Mouse (Mus musculus) stomach, embryonic 16.5 days (tissue): Measurements from ENCODE around the gene Rnf7. TPM values are rescaled to one million over a fixed set of nuclear protein-coding genes. Genes with fewer than 3 reads are reported as not detected.
"Not testable (repeated sequence)": the region's sequence is repeated elsewhere in the genome, so short reads cannot be mapped to it uniquely, and the experiment has no call there.

ENCODE experiments used
- ATAC-seq: fragments of 200-750 bp; cut with Nextera tagmentation; 2 replicates; pipeline ENCODE4 v1.8.0; 2017; ENCODE audit warnings: moderate number of reproducible peaks, moderate TSS enrichment; ENCODE audit not compliant: insufficient read depth, low FRiP score
- H3K27ac ChIP-seq: fragments of 300-500 bp; sonication (generic); 2 replicates; pipeline ENCODE4 v1.5.1; 2014; ENCODE audit warnings: low read length
- H3K27me3 ChIP-seq: fragments of 300-500 bp; sonication (generic); 2 replicates; pipeline ENCODE4 v1.6.1; 2014; ENCODE audit warnings: low read length, control low read depth, mixed read lengths; ENCODE audit not compliant: control insufficient read depth, insufficient read depth
- H3K36me3 ChIP-seq: fragments of 300-500 bp; sonication (generic); 2 replicates; pipeline ENCODE4 v1.6.1; 2014; ENCODE audit warnings: low read length; ENCODE audit not compliant: control insufficient read depth, insufficient read depth
- H3K4me1 ChIP-seq: fragments of 300-500 bp; sonication (generic); 2 replicates; pipeline ENCODE4 v1.6.1; 2014; ENCODE audit warnings: low read length, control low read depth, mixed read lengths; ENCODE audit not compliant: control insufficient read depth, insufficient read depth
- H3K4me2 ChIP-seq: fragments of 300-500 bp; sonication (generic); 2 replicates; pipeline ENCODE4 v1.6.1; 2014; ENCODE audit warnings: low read depth, low read length, mixed read lengths
- H3K4me3 ChIP-seq: fragments of 300-500 bp; sonication (generic); replicated peaks from 2 replicates; pipeline ENCODE4 v1.5.1; 2014; ENCODE audit warnings: mild to moderate bottlenecking, low read length
- H3K9ac ChIP-seq: fragments of 300-500 bp; sonication (generic); 2 replicates; pipeline ENCODE4 v1.6.1; 2014; ENCODE audit warnings: low read length
- H3K9me3 ChIP-seq: fragments of 300-500 bp; sonication (generic); replicated peaks from 2 replicates; pipeline ENCODE4 v1.6.1; 2016; ENCODE audit warnings: low read length, control low read depth; ENCODE audit not compliant: control insufficient read depth
- WGBS: fragments of 180-500 bp; shearing (Covaris S2); extraction: QIAGEN DNeasy Blood & Tissue Kit; methylation state at CpG from one replicate; pipeline ENCODE4 v1.1.7; 2014; 5-methylcytosine and 5-hydroxymethylcytosine counted together
- polyA plus RNA-seq: library from polyadenylated mRNA; unstranded; fragments of >200 nt; fragmentation: Nextera tagmentation; extraction: Ambion mirVana; gene quantifications from 2 replicates; pipeline ENCODE4 v1.2.1, GENCODE M21; 2015

Gene Rnf7
- polyA plus RNA-seq = 180 TPM in 2 replicates

DNA sequence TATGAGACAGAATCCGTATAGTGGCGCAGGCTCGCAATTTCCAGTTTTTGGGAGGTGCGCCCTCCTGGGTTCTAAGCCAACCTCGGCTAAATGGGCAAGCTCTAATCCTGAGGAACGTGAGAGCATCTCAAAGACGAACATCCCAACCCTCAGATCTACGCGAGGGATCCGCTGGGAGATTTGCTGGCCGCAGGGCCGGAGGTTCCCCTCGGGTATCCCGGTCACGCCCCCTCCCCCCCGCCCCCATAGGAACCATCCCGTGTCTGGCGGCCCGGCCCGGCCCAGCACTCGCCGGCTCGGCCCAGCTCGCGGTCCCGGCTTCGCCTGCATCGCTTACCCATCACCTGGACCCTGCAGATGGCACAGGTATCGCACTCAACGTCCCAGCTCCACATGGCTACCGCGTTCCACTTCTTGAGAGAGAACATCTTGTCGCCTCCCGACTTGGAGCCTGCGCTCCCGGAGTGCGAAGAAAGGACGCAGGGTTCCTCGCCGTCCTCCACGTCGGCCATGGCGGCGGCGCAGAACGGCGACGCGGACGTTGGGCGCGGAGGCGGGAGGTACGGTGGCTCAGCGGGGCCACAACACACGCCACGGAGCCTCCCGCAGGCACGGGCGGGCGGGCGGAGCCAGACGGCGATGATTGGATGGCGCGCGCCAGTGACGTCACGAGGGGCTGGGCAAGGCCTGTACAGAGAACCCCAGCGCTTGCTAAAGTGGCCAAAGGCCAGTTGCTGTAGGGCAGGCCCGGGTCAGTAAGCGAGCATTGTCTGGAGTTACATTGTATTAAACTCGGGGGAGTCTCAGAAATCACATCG lies at the start of gene Rnf7:
Gene Rnf7 (minus strand): TSS at position 605 of the 818 bp plus-strand sequence.
- Histone ChIP-seq H3K27ac (peak within 1 kb of the TSS; percentile 84), H3K9me3 (no peaks in the 10 kb centered on the region), H3K36me3 (no peaks in the 10 kb centered on the region), H3K4me3 (peak within 1 kb of the TSS; percentile 82), H3K4me1 (peaks cover 10% of the 10 kb centered on the region), H3K27me3 (no peaks in the 10 kb centered on the region), H3K9ac (peak within 1 kb of the TSS; percentile 91), H3K4me2 (peak within 1 kb of the TSS; percentile 66)
- peak; percentile 99 for ATAC-seq
- under 1% methylated on average over 63 of the region's 74 CpGs for WGBS

DNA sequence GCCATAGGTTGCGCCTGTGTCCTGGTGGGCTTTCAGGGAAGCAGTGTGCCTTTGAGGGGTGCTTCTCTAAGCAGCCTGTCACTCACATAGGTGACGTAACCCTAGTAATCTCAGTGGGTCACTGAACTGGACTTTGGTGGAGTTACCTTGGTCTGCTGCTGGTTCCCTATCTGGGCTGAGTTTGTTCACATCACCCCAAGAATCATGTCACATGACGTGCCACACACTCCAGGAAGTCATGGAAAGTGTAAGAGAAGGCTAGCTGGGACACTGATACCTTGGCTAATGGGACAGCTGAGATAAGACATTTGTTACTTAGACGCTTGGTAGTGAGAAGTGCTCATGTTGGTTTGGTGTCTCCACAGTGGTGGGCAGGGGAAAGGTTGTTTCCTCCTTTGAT lies 47.5 kb upstream of the Rnf7 start:
- 84% methylated on average over 4 of the region's 4 CpGs for WGBS
- Histone ChIP-seq H3K4me3 (no peak overlapping the region), H3K27me3 (no peaks in the 10 kb centered on the region), H3K36me3 (no peaks in the 10 kb centered on the region), H3K9me3 (no peaks in the 10 kb centered on the region), H3K4me1 (no peaks in the 10 kb centered on the region), H3K4me2 (no peak overlapping the region), H3K9ac (no peak overlapping the region), H3K27ac (no peak overlapping the region)
- ATAC-seq = no peak

DNA sequence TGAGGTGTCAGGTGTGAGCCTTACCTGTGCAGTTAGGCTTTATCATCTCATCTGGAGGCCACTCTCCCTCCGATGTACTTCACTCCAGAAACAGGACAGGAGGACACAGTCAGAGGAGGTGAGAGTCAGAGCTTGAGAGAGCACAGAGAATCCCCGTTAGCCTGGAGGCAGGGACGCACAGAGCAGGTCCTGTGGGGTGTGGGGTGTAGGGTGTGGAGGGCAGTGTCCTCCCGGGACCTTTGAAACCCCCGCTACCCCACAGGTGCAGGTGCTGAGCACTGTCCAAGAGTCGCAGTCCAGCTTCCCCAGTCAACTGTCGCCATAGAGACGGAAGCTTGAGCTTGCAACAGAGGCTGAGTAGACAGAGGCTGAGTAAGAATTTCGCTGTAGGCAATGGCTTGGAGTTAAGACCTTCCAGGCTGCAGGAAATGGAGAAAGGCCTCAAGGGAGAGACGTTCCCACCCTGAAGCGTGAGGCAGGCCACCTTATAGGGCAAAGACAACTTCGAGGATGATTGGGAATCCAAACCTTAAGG lies 46.6 kb upstream of the Rnf7 start, which contains the start of gene Gm28729:
Gene Gm28729 (minus strand): TSS at position 293 of the 535 bp plus-strand sequence.
- WGBS = 45% methylated on average over 12 of the region's 12 CpGs
- Histone ChIP-seq H3K36me3 (no peaks in the 10 kb centered on the region), H3K27ac (no peak within 1 kb of the TSS), H3K9ac (no peak within 1 kb of the TSS), H3K4me1 (no peaks in the 10 kb centered on the region), H3K9me3 (no peaks in the 10 kb centered on the region), H3K4me2 (no peak within 1 kb of the TSS), H3K4me3 (no peak within 1 kb of the TSS), H3K27me3 (no peaks in the 10 kb centered on the region)
- ATAC-seq = no peak

DNA sequence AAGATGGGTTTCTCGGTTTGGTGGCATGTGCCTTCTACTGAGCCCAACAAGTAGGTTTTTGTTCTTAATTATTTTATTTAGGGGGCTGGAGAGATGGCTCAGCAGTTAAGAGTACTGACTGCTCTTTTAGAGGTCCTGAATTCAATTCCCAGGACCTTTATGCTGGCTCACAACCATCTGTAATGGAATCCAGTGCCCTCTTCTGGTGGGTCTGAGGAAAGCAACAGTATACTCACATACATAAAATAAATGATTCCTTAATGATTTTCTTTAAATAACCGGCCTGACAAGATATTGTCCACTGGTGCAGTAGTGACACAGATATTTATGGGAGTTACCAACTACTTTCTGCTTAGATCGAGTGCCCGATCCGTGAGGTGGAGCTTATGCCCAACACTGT lies 44.7 kb upstream of the Rnf7 start:
- no peak overlapping the region for H3K4me3 ChIP-seq
- H3K9ac ChIP-seq = no peak overlapping the region
- no peak overlapping the region for H3K27ac ChIP-seq
- no peak overlapping the region for H3K4me2 ChIP-seq
- no peaks in the 10 kb centered on the region for H3K9me3 ChIP-seq
- H3K27me3 ChIP-seq = no peaks in the 10 kb centered on the region
- no peak for ATAC-seq
- H3K36me3 ChIP-seq = no peaks in the 10 kb centered on the region
- WGBS = 84% methylated on average over 5 of the region's 5 CpGs
- H3K4me1 ChIP-seq = no peaks in the 10 kb centered on the region

DNA sequence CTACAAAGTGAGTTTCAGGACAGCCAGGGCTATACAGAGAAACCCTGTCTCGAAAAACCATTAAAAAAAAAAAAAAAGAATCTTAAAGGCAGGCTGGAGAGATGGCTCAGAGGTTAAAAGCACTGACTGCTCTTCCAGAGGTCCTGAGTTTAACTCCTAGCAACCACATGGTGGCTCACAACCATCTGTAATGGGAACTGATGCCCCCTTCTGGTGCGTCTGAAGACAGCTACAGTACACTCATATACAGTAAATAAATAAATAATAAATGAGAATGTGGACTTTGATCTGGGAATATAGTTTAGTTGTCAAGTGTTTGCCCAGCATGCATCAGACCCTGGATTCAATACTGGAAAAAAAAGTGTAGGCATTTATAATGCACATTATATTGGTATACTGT lies 43.1 kb upstream of the Rnf7 start:
- H3K27ac ChIP-seq, H3K36me3 ChIP-seq, H3K4me1 ChIP-seq, ATAC-seq, H3K9ac ChIP-seq, H3K4me3 ChIP-seq, H3K9me3 ChIP-seq, H3K27me3 ChIP-seq, H3K4me2 ChIP-seq: not testable (repeated sequence)
- WGBS = 82% methylated on average over 2 of the region's 2 CpGs

DNA sequence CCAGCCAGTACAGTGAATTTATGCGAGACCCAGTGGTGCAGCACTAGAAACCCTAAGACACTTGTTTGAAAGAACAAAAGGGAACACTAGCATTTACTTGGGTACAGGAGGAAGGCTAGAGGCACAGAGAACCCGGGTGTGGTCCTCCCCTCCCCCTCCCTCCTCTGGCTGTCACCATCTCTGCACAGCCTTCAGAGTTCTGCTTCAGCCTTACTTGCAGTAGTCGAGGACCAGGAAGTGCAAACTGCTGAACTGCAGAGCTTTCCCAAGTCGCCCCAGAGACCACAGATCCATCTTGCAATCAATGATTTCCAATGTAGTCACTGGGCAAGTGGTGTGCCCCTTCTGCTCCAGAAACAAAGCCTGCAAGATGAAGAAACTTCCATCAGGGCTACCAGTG lies 39.0 kb upstream of the Rnf7 start:
- Histone ChIP-seq H3K36me3 (no peaks in the 10 kb centered on the region), H3K4me3 (no peak overlapping the region), H3K4me2 (no peak overlapping the region), H3K4me1 (no peaks in the 10 kb centered on the region), H3K27me3 (no peaks in the 10 kb centered on the region), H3K9ac (no peak overlapping the region), H3K9me3 (no peaks in the 10 kb centered on the region), H3K27ac (no peak overlapping the region)
- 23% methylated on average over 4 of the region's 4 CpGs for WGBS
- no peak for ATAC-seq

DNA sequence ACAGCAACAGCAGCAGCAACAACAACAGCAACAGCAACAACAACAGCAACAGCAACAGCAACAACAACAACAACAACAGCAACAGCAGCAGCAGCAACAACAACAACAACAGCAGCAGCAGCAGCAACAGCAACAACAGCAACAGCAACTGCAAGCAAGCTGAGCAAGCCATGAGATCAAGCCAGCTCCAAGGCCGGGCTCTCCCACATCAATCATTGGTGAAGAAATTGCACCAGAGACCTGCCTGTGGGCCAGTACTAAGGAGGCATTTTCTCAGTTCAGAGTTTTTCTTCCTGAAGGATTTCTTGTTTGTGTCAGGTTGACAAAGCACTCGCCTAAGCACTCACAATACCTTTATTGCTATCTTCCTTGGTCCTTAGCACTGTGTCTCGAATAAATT lies 38.3 kb upstream of the Rnf7 start:
- no peak for ATAC-seq
- Histone ChIP-seq H3K36me3 (no peaks in the 10 kb centered on the region), H3K9ac (no peak overlapping the region), H3K9me3 (no peaks in the 10 kb centered on the region), H3K27me3 (no peaks in the 10 kb centered on the region), H3K4me2 (no peak overlapping the region), H3K27ac (no peak overlapping the region), H3K4me3 (no peak overlapping the region), H3K4me1 (no peaks in the 10 kb centered on the region)
- WGBS = 57% methylated on average over 3 of the region's 3 CpGs

DNA sequence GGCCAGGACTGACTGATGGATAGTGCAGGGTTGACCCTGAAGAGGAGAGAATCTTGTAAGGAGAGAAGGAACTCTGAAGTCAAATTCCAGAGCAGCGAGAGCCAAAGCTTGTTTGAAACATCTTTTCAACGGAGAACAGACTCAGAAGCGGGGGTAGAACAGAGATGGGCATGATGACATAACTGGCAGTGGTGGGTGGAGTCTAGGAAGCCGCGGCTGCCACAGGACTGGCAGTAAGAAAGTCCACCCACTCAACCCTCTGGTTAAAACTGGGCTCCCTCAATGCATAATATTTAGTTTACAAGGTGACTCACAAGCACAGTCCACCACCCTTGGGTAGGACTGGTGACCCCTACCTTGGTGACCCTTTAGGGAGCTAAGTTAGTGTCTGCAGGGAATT lies 37.3 kb upstream of the Rnf7 start:
- Histone ChIP-seq H3K4me1 (no peaks in the 10 kb centered on the region), H3K4me2 (no peak overlapping the region), H3K9ac (no peak overlapping the region), H3K36me3 (no peaks in the 10 kb centered on the region), H3K27ac (no peak overlapping the region), H3K9me3 (no peaks in the 10 kb centered on the region), H3K4me3 (no peak overlapping the region), H3K27me3 (no peaks in the 10 kb centered on the region)
- no peak for ATAC-seq
- WGBS = 80% methylated on average over 5 of the region's 5 CpGs

DNA sequence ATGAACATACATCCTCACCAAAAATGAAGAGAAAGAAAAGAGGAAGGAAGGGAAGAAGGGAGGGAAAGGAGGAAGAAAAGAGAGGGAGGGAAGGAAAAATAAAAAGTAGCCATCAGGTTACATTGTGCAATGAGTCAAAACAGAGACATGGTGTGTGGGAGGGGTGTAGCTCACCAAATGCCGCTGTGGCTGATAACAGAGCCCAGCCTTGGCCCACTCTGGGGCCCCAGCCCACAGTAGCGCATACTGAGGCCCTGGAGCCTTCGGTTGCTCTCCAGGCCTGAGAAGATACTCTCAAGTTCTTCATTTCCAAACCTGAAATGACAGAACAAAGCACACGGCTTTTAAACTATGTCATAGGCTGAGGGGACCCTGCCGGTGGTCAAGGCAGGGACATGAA lies 35.8 kb upstream of the Rnf7 start:
- H3K27ac ChIP-seq = no peak overlapping the region
- 60% methylated on average over 5 of the region's 5 CpGs for WGBS
- ATAC-seq = no peak
- H3K9ac ChIP-seq = no peak overlapping the region
- H3K27me3 ChIP-seq = no peaks in the 10 kb centered on the region
- no peak overlapping the region for H3K4me2 ChIP-seq
- no peaks in the 10 kb centered on the region for H3K4me1 ChIP-seq
- no peaks in the 10 kb centered on the region for H3K9me3 ChIP-seq
- H3K36me3 ChIP-seq = no peaks in the 10 kb centered on the region
- no peak overlapping the region for H3K4me3 ChIP-seq
